Mouse (Mus musculus): ENCODE data around the gene Olfr1377.

DNA sequence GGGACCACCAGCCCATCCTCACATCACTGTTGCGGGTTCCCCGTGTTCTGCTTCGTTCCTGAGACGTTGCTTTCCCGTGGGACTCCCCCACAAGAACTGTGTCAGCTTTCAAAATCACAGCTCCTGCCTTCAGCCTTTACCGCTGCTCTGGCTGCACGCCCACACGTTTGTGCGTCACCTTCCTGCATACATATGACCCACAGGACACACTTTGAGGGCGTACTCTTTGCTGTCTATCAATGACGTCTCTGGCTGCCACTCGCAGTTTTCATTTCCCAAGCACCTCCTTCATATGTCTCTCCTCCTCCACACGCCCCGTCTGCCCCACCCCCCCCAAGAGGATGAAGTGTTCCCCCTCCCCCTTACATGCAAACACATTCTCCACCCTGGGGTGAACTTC is 29.5 kb upstream of the Olfr1377 start:
- TF ChIP-seq CTCF (IDR thresholded peaks at IDR 0.05) (no peak), EP300 (IDR thresholded peaks at IDR 0.05) (no peak)

Data from lung, postnatal 0 days (tissue).